Mouse (Mus musculus): Measurements from ENCODE around the gene Dusp10.

DNA sequence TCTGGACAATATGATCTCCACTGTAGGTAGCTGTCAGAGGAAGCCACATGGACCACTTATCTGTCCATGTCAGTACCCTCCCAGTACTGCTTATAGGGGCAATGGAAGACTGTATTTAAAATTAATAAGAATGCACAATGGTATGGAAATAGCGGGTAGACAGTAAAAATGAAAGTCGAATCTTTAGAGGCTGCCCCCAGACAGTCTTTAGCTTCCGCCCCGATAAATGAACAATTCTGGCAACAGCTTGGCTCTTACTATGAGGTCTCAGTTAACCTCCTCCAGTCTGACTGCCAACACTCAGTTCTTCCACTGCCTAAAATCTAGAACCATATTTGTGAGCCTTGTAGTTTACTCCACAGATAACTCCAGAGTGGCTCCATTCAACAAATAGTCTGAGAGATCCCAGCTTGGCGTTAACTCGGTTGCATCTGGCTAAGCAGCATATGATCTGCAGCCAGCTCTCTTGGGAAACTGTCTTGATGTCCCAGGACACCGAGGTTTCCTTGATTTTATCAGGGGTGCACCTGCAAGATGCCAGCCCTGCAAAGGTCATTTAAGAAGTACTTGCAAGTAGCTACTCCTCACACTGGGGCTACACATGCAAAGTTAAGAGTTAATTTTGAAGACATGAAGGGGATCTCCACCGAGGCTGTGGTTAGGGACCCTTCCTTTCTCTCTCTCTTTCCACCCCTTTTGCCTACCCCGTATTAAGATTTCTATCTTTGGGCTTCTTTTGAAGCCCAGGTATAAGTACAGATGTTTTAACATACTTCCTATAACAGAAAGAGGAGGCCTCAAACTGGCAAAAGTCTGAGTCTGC lies 88.0 kb downstream of the Dusp10 start:
- TF ChIP-seq CTCF (IDR thresholded peaks at IDR 0.05; ENCODE audit: borderline replicate concordance, extremely low read depth, insufficient read depth, insufficient read length) (no peak), POLR2A (IDR thresholded peaks at IDR 0.05; ENCODE audit: borderline replicate concordance, extremely low read depth, insufficient read depth, insufficient read length, poor library complexity, severe bottlenecking) (no peak)

Data from brain, embryonic 14.5 days (tissue).